Mouse (Mus musculus): ENCODE data around the gene Zfp91.

The Zfp91 gene

GRCm38 (mm10) chr19:12795511-12796327 lies at the start of gene Zfp91, which contains the start of gene Lpxn:
Zfp91 (minus strand) TSS chr19:12796126.
Lpxn (plus strand) TSS chr19:12796193.
- DNase-seq, result peak; percentile 98 to 100

- no peak for DNase-seq
Observed at GRCm38 (mm10) chr19:12838507-12838906, 42.6 kb upstream of the Zfp91 start.

- no peak for DNase-seq
Observed at GRCm38 (mm10) chr19:12833625-12834024, 37.7 kb upstream of the Zfp91 start.

- no peak for DNase-seq
Observed at GRCm38 (mm10) chr19:12831559-12831958, 35.6 kb upstream of the Zfp91 start.

- DNase-seq, result no peak
Observed at GRCm38 (mm10) chr19:12830823-12831430, 35.0 kb upstream of the Zfp91 start.

GRCm38 (mm10) chr19:12824549-12824948 lies 28.6 kb upstream of the Zfp91 start:
- peak in 1 of 2 experiments; percentile 6 for DNase-seq

- DNase-seq, result peak in 1 of 2 experiments; percentile 28
Observed at GRCm38 (mm10) chr19:12820383-12820782, 24.5 kb upstream of the Zfp91 start.

GRCm38 (mm10) chr19:12818507-12818906 lies 22.6 kb upstream of the Zfp91 start:
- DNase-seq, result no peak

GRCm38 (mm10) chr19:12813883-12814282 lies 18.0 kb upstream of the Zfp91 start:
- DNase-seq, result no peak

GRCm38 (mm10) chr19:12812644-12813364 lies 16.9 kb upstream of the Zfp91 start:
- no peak for DNase-seq

GRCm38 (mm10) chr19:12806214-12806613 lies 10.3 kb upstream of the Zfp91 start:
- no peak for DNase-seq

- DNase-seq, result no peak
Observed at GRCm38 (mm10) chr19:12805730-12806129, 9.8 kb upstream of the Zfp91 start.

- no peak for DNase-seq
Observed at GRCm38 (mm10) chr19:12804237-12804636, 8.3 kb upstream of the Zfp91 start.

GRCm38 (mm10) chr19:12802830-12803229 lies 6.9 kb upstream of the Zfp91 start:
- DNase-seq, result no peak

GRCm38 (mm10) chr19:12801046-12801445 lies 5.1 kb upstream of the Zfp91 start:
- no peak for DNase-seq

- no peak for DNase-seq
Observed at GRCm38 (mm10) chr19:12800621-12801020, 4.7 kb upstream of the Zfp91 start.

GRCm38 (mm10) chr19:12799081-12799480 lies 3.2 kb upstream of the Zfp91 start:
- DNase-seq, result no peak

GRCm38 (mm10) chr19:12798404-12798803 lies 2.5 kb upstream of the Zfp91 start:
- DNase-seq, result no peak

- peak in 1 of 2 experiments; percentile 28 for DNase-seq
Observed at GRCm38 (mm10) chr19:12797071-12797470, 1.1 kb upstream of the Zfp91 start.

- DNase-seq, result peak; percentile 54 to 72
Observed at GRCm38 (mm10) chr19:12796328-12796931, 504 bp upstream of the Zfp91 start.

- DNase-seq, result no peak
Observed at GRCm38 (mm10) chr19:12795110-12795509, 816 bp downstream of the Zfp91 start.

GRCm38 (mm10) chr19:12794056-12795044 lies 1.6 kb downstream of the Zfp91 start:
- peak; percentile 96 to 97 for DNase-seq

All from kidney, postnatal 25 days (tissue).